ENCODE assay signal across 29 mouse cellular contexts in genomic region chr10:98461538-98461937, GRCm38 (mm10).
"Had no signal": no experiment of that assay in that cellular context is flagged by ENCODE, and none has a peak within 500 bp of the region (broad histone marks: within the 10 kb centered on the region; RNA-seq: fewer than 3 reads in every experiment).

No protein-coding gene starts in this region.

- H3K27ac ChIP-seq: embryonic facial prominence, embryonic 10.5 days; embryonic facial prominence, embryonic 12.5 days; embryonic facial prominence, embryonic 13.5 days; embryonic facial prominence, embryonic 15.5 days; forebrain, embryonic 10.5 days; forebrain, embryonic 12.5 days; forebrain, embryonic 13.5 days; forebrain, embryonic 15.5 days; gastrocnemius, adult 2 months; heart, adult 2 months had no signal

- ATAC-seq: forebrain, embryonic 13.5 days; forebrain, embryonic 14.5 days; forebrain, embryonic 15.5 days; forebrain, embryonic 16.5 days; forebrain, postnatal 0 days had no signal

- H3K4me1 ChIP-seq: embryonic facial prominence, embryonic 10.5 days; embryonic facial prominence, embryonic 12.5 days; embryonic facial prominence, embryonic 13.5 days; embryonic facial prominence, embryonic 15.5 days; forebrain, embryonic 10.5 days; forebrain, embryonic 12.5 days; forebrain, embryonic 13.5 days; forebrain, embryonic 15.5 days had no signal

- DNase-seq: cerebellum, adult 2 months; cerebellum, adult 8-10 months; cerebellum, adult 9-10 months; cerebellum, adult 9-11 months; cerebellum, postnatal 10 days; cerebellum, postnatal 14 days; cerebellum, postnatal 25 days; cerebellum, postnatal 36 days; embryo, embryonic 11 days; forebrain, postnatal 0 days; gastrocnemius, adult 2 months; gastrocnemius, postnatal 10 days; gastrocnemius, postnatal 14 days; gastrocnemius, postnatal 25 days; gastrocnemius, postnatal 36 days; heart, adult 11 months; heart, adult 18-20 months; heart, adult 2 months had no signal

- H3K9me3 ChIP-seq: embryonic facial prominence, embryonic 10.5 days; embryonic facial prominence, embryonic 12.5 days; embryonic facial prominence, embryonic 13.5 days; embryonic facial prominence, embryonic 15.5 days; forebrain, embryonic 10.5 days; forebrain, embryonic 12.5 days; forebrain, embryonic 13.5 days; forebrain, embryonic 15.5 days had no signal

- H3K27me3 ChIP-seq: embryonic facial prominence, embryonic 12.5 days; embryonic facial prominence, embryonic 13.5 days; embryonic facial prominence, embryonic 15.5 days; forebrain, embryonic 12.5 days; forebrain, embryonic 13.5 days; forebrain, embryonic 15.5 days had no signal

- H3K36me3 ChIP-seq: embryonic facial prominence, embryonic 10.5 days; embryonic facial prominence, embryonic 12.5 days; embryonic facial prominence, embryonic 13.5 days; embryonic facial prominence, embryonic 15.5 days; forebrain, embryonic 10.5 days; forebrain, embryonic 12.5 days; forebrain, embryonic 15.5 days had no signal

- H3K4me3 ChIP-seq: embryonic facial prominence, embryonic 10.5 days; embryonic facial prominence, embryonic 12.5 days; embryonic facial prominence, embryonic 13.5 days; embryonic facial prominence, embryonic 15.5 days; erythroblast, embryonic 14.5 days; forebrain, embryonic 10.5 days; forebrain, embryonic 12.5 days; forebrain, embryonic 13.5 days; forebrain, embryonic 15.5 days; gastrocnemius, adult 2 months; heart, adult 2 months had no signal

- H3K4me2 ChIP-seq: embryonic facial prominence, embryonic 12.5 days; embryonic facial prominence, embryonic 13.5 days; embryonic facial prominence, embryonic 15.5 days; forebrain, embryonic 12.5 days; forebrain, embryonic 13.5 days; forebrain, embryonic 15.5 days had no signal

- H3K9ac ChIP-seq: embryonic facial prominence, embryonic 12.5 days; embryonic facial prominence, embryonic 13.5 days; embryonic facial prominence, embryonic 15.5 days; forebrain, embryonic 12.5 days; forebrain, embryonic 13.5 days; forebrain, embryonic 15.5 days; forebrain, postnatal 0 days had no signal
